Comparison of ENCODE assay signal across 17 mouse cellular contexts in the genomic region with DNA sequence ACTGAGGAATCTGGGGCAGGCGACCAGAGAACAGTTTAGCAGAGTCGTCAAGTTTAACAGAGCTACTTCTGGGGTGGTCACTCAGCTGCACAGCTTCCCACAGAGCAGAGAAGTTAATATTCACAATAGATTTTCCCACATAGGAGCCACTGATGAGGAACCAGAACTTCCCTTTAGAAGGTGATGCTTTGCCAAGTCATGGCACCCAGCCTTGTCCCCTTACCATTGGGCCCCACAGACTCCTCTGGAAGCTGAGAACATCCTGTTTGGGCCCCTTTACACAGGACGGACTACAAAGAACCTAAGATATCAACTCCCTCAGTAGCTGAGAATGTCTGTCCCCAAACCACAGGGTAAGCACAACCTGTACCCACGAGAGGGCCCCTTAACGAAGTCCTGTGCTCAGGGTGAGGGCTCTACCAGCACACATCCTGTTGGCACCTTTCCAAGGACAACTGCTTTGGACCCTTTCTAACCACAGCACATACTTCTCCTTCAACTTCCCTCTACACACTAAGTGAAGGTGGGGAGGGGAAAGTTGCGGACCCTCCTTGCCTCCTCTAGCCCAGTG. TPM values are rescaled to one million over a fixed set of nuclear protein-coding genes. Genes with fewer than 3 reads are reported as not detected.
DNase-seq lines count a peak whose midpoint lies in the region; ATAC-seq and TF ChIP-seq lines count a peak whose summit lies in the region.
"Had no signal": no experiment of that assay in that cellular context is flagged by ENCODE, and none has a peak within 500 bp of the region (broad histone marks: within the 10 kb centered on the region; RNA-seq: fewer than 3 reads in every experiment).

No protein-coding gene starts in this region.

- TF ChIP-seq POLR2A in heart, adult 2 months (IDR thresholded peaks at IDR 0.05; ENCODE audit: insufficient read depth, low read depth, low read length) = no peak

- no peak overlapping the region for H3K9ac ChIP-seq in lung, embryonic 16.5 days (ENCODE audit: low read length)
- H3K9ac ChIP-seq in liver, embryonic 16.5 days (ENCODE audit: low read depth, low read length) = no peak overlapping the region
- H3K9ac ChIP-seq in heart, adult 2 months (ENCODE audit: low read depth, low read length) = no peak overlapping the region
- H3K9ac ChIP-seq: forebrain, postnatal 0 days had no signal

- H3K79me2 ChIP-seq in heart, adult 2 months (replicated peaks; ENCODE audit: control insufficient read depth, insufficient read depth, low read length) = no peaks in the 10 kb centered on the region

- no peak for TF ChIP-seq CTCF in heart, adult 2 months (IDR thresholded peaks at IDR 0.05)

- 54% methylated on average over 6 of the region's 6 CpGs for WGBS in lung, embryonic 16.5 days
- 17% methylated on average over 6 of the region's 6 CpGs for WGBS in liver, embryonic 16.5 days (ENCODE audit: insufficient replicate concordance)
- 44% methylated on average over 6 of the region's 6 CpGs for WGBS in heart, adult 2 months

- H3K4me1 ChIP-seq in lung, embryonic 16.5 days (replicated peaks; ENCODE audit: control insufficient read depth, insufficient read depth, low read length) = no peaks in the 10 kb centered on the region
- H3K4me1 ChIP-seq in liver, embryonic 16.5 days (ENCODE audit: control insufficient read depth, low read depth, low read length) = no peaks in the 10 kb centered on the region
- H3K4me1 ChIP-seq in heart, adult 2 months (ENCODE audit: control insufficient read depth, insufficient read depth, low read length) = no peaks in the 10 kb centered on the region
- H3K4me1 ChIP-seq: hindbrain, embryonic 10.5 days had no signal

- no peak for TF ChIP-seq EP300 in heart, adult 2 months (IDR thresholded peaks at IDR 0.05; ENCODE audit: insufficient read depth, low read depth, low read length)

- DNase-seq in lung, postnatal 36 days = no peak
- DNase-seq in T-cell, adult 2 months (ENCODE audit: low spot score) = peak; percentile 48
- peak; percentile 12 for DNase-seq in thymus, postnatal 25 days
- no peak for DNase-seq in spleen, adult 18-20 months
- no peak for DNase-seq in cerebellum, adult 11 months
- DNase-seq in heart, adult 2 months = no peak
- DNase-seq: cerebellum, adult 9-10 months; forebrain, postnatal 0 days; heart, adult 11 months; kidney, adult 18-20 months had no signal

- intact Hi-C loops in heart, adult 2 months (cut with DNase I) = no loop called here

- H3K4me3 ChIP-seq in lung, embryonic 16.5 days (ENCODE audit: low read length) = no peak overlapping the region
- no peak overlapping the region for H3K4me3 ChIP-seq in liver, embryonic 16.5 days (ENCODE audit: low read depth, low read length)
- no peak overlapping the region for H3K4me3 ChIP-seq in heart, adult 2 months
- H3K4me3 ChIP-seq: hindbrain, embryonic 10.5 days had no signal

- H3K27ac ChIP-seq in lung, embryonic 16.5 days (ENCODE audit: low read length) = no peak overlapping the region
- no peak overlapping the region for H3K27ac ChIP-seq in liver, embryonic 16.5 days (ENCODE audit: low read length)
- H3K27ac ChIP-seq in heart, adult 2 months = no peak overlapping the region
- H3K27ac ChIP-seq: hindbrain, embryonic 10.5 days had no signal

- ATAC-seq in lung, embryonic 16.5 days (ENCODE audit: low read depth) = peak; percentile 61; the same call in 1 of the 2 replicates
- ATAC-seq in liver, embryonic 16.5 days (ENCODE audit: low read depth) = peak; percentile 47
- ATAC-seq: forebrain, postnatal 0 days had no signal

- no peaks in the 10 kb centered on the region for H3K36me3 ChIP-seq in lung, embryonic 16.5 days (ENCODE audit: control insufficient read depth, insufficient read depth, low read length)
- no peaks in the 10 kb centered on the region for H3K36me3 ChIP-seq in liver, embryonic 16.5 days (ENCODE audit: control insufficient read depth, insufficient read depth)
- H3K36me3 ChIP-seq in heart, adult 2 months (ENCODE audit: control insufficient read depth, insufficient read depth, low read length) = no peaks in the 10 kb centered on the region
- H3K36me3 ChIP-seq: hindbrain, embryonic 10.5 days had no signal

- no peak overlapping the region for H3K4me2 ChIP-seq in lung, embryonic 16.5 days (ENCODE audit: low read depth, low read length)
- no peak overlapping the region for H3K4me2 ChIP-seq in liver, embryonic 16.5 days (ENCODE audit: low read depth, low read length)

- no peaks in the 10 kb centered on the region for H3K27me3 ChIP-seq in lung, embryonic 16.5 days (ENCODE audit: control insufficient read depth, insufficient read depth, low read depth, low read length)
- no peaks in the 10 kb centered on the region for H3K27me3 ChIP-seq in liver, embryonic 16.5 days (ENCODE audit: control insufficient read depth, insufficient read depth, low read depth, low read length)
- no peaks in the 10 kb centered on the region for H3K27me3 ChIP-seq in heart, adult 2 months (ENCODE audit: control insufficient read depth, insufficient read depth, low read length)

- H3K9me3 ChIP-seq in lung, embryonic 16.5 days (ENCODE audit: control insufficient read depth, low read length) = no peaks in the 10 kb centered on the region
- H3K9me3 ChIP-seq in liver, embryonic 16.5 days (replicated peaks; ENCODE audit: control insufficient read depth, low read length) = no peaks in the 10 kb centered on the region
- H3K9me3 ChIP-seq: hindbrain, embryonic 10.5 days had no signal

RNA-seq across cellular contexts. Expression of a gene that starts 5.1 kb away (rescaled TPM):
- 0.20 TPM in 1 of 2 replicates, not detected in the other for polyA plus RNA-seq in lung, embryonic 16.5 days (2015; fragmentation: Nextera tagmentation; extraction: Ambion mirVana)
- not detected in 2 replicates for polyA plus RNA-seq in liver, embryonic 16.5 days (2015; fragmentation: Nextera tagmentation; extraction: Ambion mirVana)
- not detected for total RNA-seq in heart, adult 2 months (2021)
- not detected in 2 replicates for polyA plus RNA-seq in heart, adult 2 months (2012; rRNA removed)
- total RNA-seq: adrenal gland, adult 18-20 months; forebrain, postnatal 0 days; layer of hippocampus, adult 8-10 months had no signal
- polyA plus RNA-seq: forebrain, postnatal 0 days; hindbrain, embryonic 10.5 days; limb, embryonic 14.5 days; small intestine, adult 2 months had no signal

RNA-seq across cellular contexts. Expression of a gene that starts 13.5 kb away (rescaled TPM):
- polyA plus RNA-seq in lung, embryonic 16.5 days (2015; fragmentation: Nextera tagmentation; extraction: Ambion mirVana) = 0.16 and 0.21 TPM in 2 replicates
- 0.04 and 0.05 TPM in 2 replicates for polyA plus RNA-seq in liver, embryonic 16.5 days (2015; fragmentation: Nextera tagmentation; extraction: Ambion mirVana)
- total RNA-seq in heart, adult 2 months (2021) = not detected
- not detected in 2 replicates for polyA plus RNA-seq in heart, adult 2 months (2012; rRNA removed)
- total RNA-seq: adrenal gland, adult 18-20 months; forebrain, postnatal 0 days had no signal
- polyA plus RNA-seq: small intestine, adult 2 months had no signal

RNA-seq across cellular contexts. Expression of a gene that starts 19.4 kb away (rescaled TPM):
- polyA plus RNA-seq in lung, embryonic 16.5 days (2015; fragmentation: Nextera tagmentation; extraction: Ambion mirVana) = not detected in 2 replicates
- polyA plus RNA-seq in liver, embryonic 16.5 days (2015; fragmentation: Nextera tagmentation; extraction: Ambion mirVana) = not detected in 2 replicates
- total RNA-seq in heart, adult 2 months (2021) = not detected
- 0.06 and 0.14 TPM in 2 replicates for polyA plus RNA-seq in heart, adult 2 months (2012; rRNA removed)
- total RNA-seq: adrenal gland, adult 18-20 months; forebrain, postnatal 0 days; layer of hippocampus, adult 8-10 months had no signal
- polyA plus RNA-seq: forebrain, postnatal 0 days; hindbrain, embryonic 10.5 days; limb, embryonic 14.5 days; small intestine, adult 2 months had no signal

RNA-seq across cellular contexts. Expression of a gene that starts 26.1 kb away (rescaled TPM):
- polyA plus RNA-seq in lung, embryonic 16.5 days (2015; fragmentation: Nextera tagmentation; extraction: Ambion mirVana) = not detected in 2 replicates
- not detected in 2 replicates for polyA plus RNA-seq in liver, embryonic 16.5 days (2015; fragmentation: Nextera tagmentation; extraction: Ambion mirVana)
- total RNA-seq in heart, adult 2 months (2021) = not detected
- not detected in 2 replicates for polyA plus RNA-seq in heart, adult 2 months (2012; rRNA removed)
- total RNA-seq: adrenal gland, adult 18-20 months; forebrain, postnatal 0 days; layer of hippocampus, adult 8-10 months had no signal
- polyA plus RNA-seq: forebrain, postnatal 0 days; hindbrain, embryonic 10.5 days; limb, embryonic 14.5 days; small intestine, adult 2 months had no signal

RNA-seq across cellular contexts. Expression of a gene that starts 26.6 kb away (rescaled TPM):
- not detected in 2 replicates for polyA plus RNA-seq in lung, embryonic 16.5 days (2015; fragmentation: Nextera tagmentation; extraction: Ambion mirVana)
- polyA plus RNA-seq in liver, embryonic 16.5 days (2015; fragmentation: Nextera tagmentation; extraction: Ambion mirVana) = not detected in 2 replicates
- total RNA-seq in heart, adult 2 months (2021) = not detected
- polyA plus RNA-seq in heart, adult 2 months (2012; rRNA removed) = 0.18 TPM in 2 replicates
- total RNA-seq: adrenal gland, adult 18-20 months; forebrain, postnatal 0 days; layer of hippocampus, adult 8-10 months had no signal
- polyA plus RNA-seq: forebrain, postnatal 0 days; hindbrain, embryonic 10.5 days; limb, embryonic 14.5 days; small intestine, adult 2 months had no signal

Comparison
In these comparisons a context has a peak if more than half of its experiments do, and no peak if none do; other contexts are left out.
1. DNase-seq: peak in T-cell, adult 2 months (single experiment) and thymus, postnatal 25 days (single experiment); none in lung, postnatal 36 days (single experiment), spleen, adult 18-20 months (0 of 2), cerebellum, adult 11 months (single experiment) and heart, adult 2 months (0 of 2).